Mouse (Mus musculus): Measurements from ENCODE around the gene Rpl23. TPM values are rescaled to one million over a fixed set of nuclear protein-coding genes. Genes with fewer than 3 reads are reported as not detected.

Rpl23 gene
- total and polyA plus RNA-seq, 3 experiments = 921 to 2,072 TPM; not detected in 1

DNA sequence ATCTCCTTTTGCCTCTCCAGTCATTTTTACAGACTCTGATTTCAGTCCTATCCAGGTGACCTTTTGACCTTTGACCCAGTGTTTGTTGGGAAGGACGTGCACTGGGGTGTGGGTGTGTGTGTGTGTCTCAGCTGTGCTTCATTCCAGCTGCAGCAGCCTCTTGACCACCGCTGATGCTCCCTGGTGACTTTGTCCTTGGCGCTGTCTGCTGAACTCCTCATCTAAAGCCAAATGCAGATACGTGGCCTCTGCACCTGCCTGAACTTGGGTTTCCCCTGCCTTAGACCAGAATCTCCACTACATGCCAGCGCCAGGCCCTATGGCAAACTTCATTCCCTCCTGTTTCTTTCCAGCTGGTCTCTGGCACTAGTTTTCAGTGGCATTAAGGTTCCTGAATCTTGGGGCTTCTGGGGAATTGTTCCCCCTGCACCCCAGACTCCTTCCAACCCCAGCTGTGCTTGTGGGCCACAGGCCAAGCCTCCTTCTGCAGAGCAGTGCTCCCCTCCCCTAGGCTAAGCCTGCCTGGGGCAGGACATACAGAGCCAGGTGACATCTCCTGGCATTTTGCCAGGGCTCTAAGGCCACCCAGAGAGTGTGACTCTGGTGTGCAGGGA is 26.5 kb upstream of the Rpl23 start:
- Histone ChIP-seq H3K9me3 (replicated peaks; ENCODE audit: insufficient read depth, low read length) (no peaks in the 10 kb centered on the region), H3K9ac (ENCODE audit: control insufficient read depth, low read depth, low read length, poor library complexity, severe bottlenecking) (no peak overlapping the region), H3K27ac (ENCODE audit: control insufficient read depth, low read depth, low read length) (no peak overlapping the region), H3K4me1 (ENCODE audit: control insufficient read depth in 1 of 2, insufficient read depth in 2 of 2, low read length in 2 of 2) (peaks cover 2 to 15% of the 10 kb centered on the region in 2 experiments), H3K4me3 (ENCODE audit: control insufficient read depth in 1 of 2, insufficient read depth in 1 of 2, low read depth in 2 of 2, low read length in 2 of 2) (no peak overlapping the region), H3K27me3 (ENCODE audit: control insufficient read depth in 1 of 2, insufficient read depth in 2 of 2, low read length in 2 of 2) (no peaks in the 10 kb centered on the region), H3K79me2 (ENCODE audit: control insufficient read depth, insufficient read depth, low read length, poor library complexity) (no peaks in the 10 kb centered on the region), H3K36me3 (ENCODE audit: control insufficient read depth in 1 of 2, insufficient read depth in 2 of 2, low read length in 2 of 2) (peaks cover 0 to 11% of the 10 kb centered on the region in 2 experiments; a peak in 2 of 4 replicates)
- no peak for DNase-seq (ENCODE audit: low read depth, low spot score)
- no peak for TF ChIP-seq UBTF (IDR thresholded peaks at IDR 0.05; ENCODE audit: borderline replicate concordance, insufficient read depth, low read depth, low read length)
- no peak for TF ChIP-seq TBP (IDR thresholded peaks at IDR 0.05; ENCODE audit: low read depth, low read length)
- TF ChIP-seq MAFK (IDR thresholded peaks at IDR 0.05; ENCODE audit: borderline replicate concordance, low read depth, low read length) = no peak
- no peak for TF ChIP-seq RAD21 (IDR thresholded peaks at IDR 0.05; ENCODE audit: low read depth, low read length)
- no peak for TF ChIP-seq CHD2 (IDR thresholded peaks at IDR 0.05; ENCODE audit: low read length)
- no peak for TF ChIP-seq POLR2AphosphoS2 (IDR thresholded peaks at IDR 0.05; ENCODE audit: low read length)

DNA sequence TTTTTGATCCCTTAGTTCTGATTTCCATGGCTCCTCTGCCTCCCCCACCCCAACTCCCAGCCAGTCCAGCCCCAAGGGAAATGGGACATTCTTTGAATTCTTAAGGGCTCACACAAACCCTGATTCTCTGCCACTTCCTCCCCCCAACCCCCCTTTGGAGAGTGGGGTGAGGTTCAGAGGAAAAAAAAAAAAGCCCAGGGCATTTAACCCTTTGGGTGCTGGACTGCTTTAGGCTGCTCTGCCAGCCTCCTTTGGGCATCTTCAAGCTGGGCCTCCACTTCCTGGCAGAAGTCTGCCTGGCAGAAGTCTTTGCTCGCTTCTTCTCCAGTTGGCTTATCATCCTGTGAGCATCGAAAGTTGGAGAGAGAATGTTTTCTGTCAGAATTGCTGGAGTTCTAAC is 25.9 kb upstream of the Rpl23 start:
- Histone ChIP-seq H3K79me2 (ENCODE audit: control insufficient read depth, insufficient read depth, low read length, poor library complexity) (no peaks in the 10 kb centered on the region), H3K4me1 (ENCODE audit: control insufficient read depth in 1 of 2, insufficient read depth in 2 of 2, low read length in 2 of 2) (peaks cover 2 to 15% of the 10 kb centered on the region in 2 experiments), H3K4me3 (ENCODE audit: control insufficient read depth in 1 of 2, insufficient read depth in 1 of 2, low read depth in 2 of 2, low read length in 2 of 2) (no peak overlapping the region), H3K9me3 (replicated peaks; ENCODE audit: insufficient read depth, low read length) (no peaks in the 10 kb centered on the region), H3K27me3 (ENCODE audit: control insufficient read depth in 1 of 2, insufficient read depth in 2 of 2, low read length in 2 of 2) (no peaks in the 10 kb centered on the region), H3K9ac (ENCODE audit: control insufficient read depth, low read depth, low read length, poor library complexity, severe bottlenecking) (no peak overlapping the region), H3K36me3 (ENCODE audit: control insufficient read depth in 1 of 2, insufficient read depth in 2 of 2, low read length in 2 of 2) (peaks cover 0 to 11% of the 10 kb centered on the region in 2 experiments; a peak in 2 of 4 replicates), H3K27ac (ENCODE audit: control insufficient read depth, low read depth, low read length) (no peak overlapping the region)
- no peak for DNase-seq (ENCODE audit: low read depth, low spot score)
- no peak for TF ChIP-seq POLR2AphosphoS5 (IDR thresholded peaks at IDR 0.05; ENCODE audit: borderline replicate concordance, low read depth, low read length)
- peak; percentile 46; the same call in 1 of the 2 replicates for TF ChIP-seq ZNF384 (IDR thresholded peaks at IDR 0.05; ENCODE audit: low read depth, low read length)

- Histone ChIP-seq H3K4me1 (ENCODE audit: control insufficient read depth in 1 of 2, insufficient read depth in 2 of 2, low read length in 2 of 2) (peaks cover 2 to 15% of the 10 kb centered on the region in 2 experiments), H3K9me3 (replicated peaks; ENCODE audit: insufficient read depth, low read length) (no peaks in the 10 kb centered on the region), H3K79me2 (ENCODE audit: control insufficient read depth, insufficient read depth, low read length, poor library complexity) (no peaks in the 10 kb centered on the region), H3K4me3 (ENCODE audit: control insufficient read depth in 1 of 2, insufficient read depth in 1 of 2, low read depth in 2 of 2, low read length in 2 of 2) (no peak overlapping the region), H3K9ac (ENCODE audit: control insufficient read depth, low read depth, low read length, poor library complexity, severe bottlenecking) (no peak overlapping the region), H3K27ac (ENCODE audit: control insufficient read depth, low read depth, low read length) (no peak overlapping the region), H3K27me3 (ENCODE audit: control insufficient read depth in 1 of 2, insufficient read depth in 2 of 2, low read length in 2 of 2) (no peaks in the 10 kb centered on the region), H3K36me3 (ENCODE audit: control insufficient read depth in 1 of 2, insufficient read depth in 2 of 2, low read length in 2 of 2) (peaks cover 0 to 11% of the 10 kb centered on the region in 2 experiments; a peak in 2 of 4 replicates)
- DNase-seq (ENCODE audit: low read depth, low spot score) = no peak
- TF ChIP-seq RAD21 (IDR thresholded peaks at IDR 0.05; ENCODE audit: low read depth, low read length) (no peak), JUND (IDR thresholded peaks at IDR 0.05; ENCODE audit: low read depth, low read length) (no peak), MYC (IDR thresholded peaks at IDR 0.05; ENCODE audit: low read depth, low read length) (no peak), ELF1 (IDR thresholded peaks at IDR 0.05; ENCODE audit: low read depth, low read length) (no peak), USF1 (IDR thresholded peaks at IDR 0.05; ENCODE audit: low read depth, low read length) (no peak), RCOR1 (IDR thresholded peaks at IDR 0.05; ENCODE audit: low read depth, low read length) (no peak), ZNF384 (IDR thresholded peaks at IDR 0.05; ENCODE audit: low read depth, low read length) (no peak), SIN3A (IDR thresholded peaks at IDR 0.05; ENCODE audit: low read length) (no peak), NELFE (IDR thresholded peaks at IDR 0.05; ENCODE audit: low read depth, low read length) (no peak), ETS1 (IDR thresholded peaks at IDR 0.05; ENCODE audit: low read depth, low read length) (no peak), SMC3 (IDR thresholded peaks at IDR 0.05; ENCODE audit: low read depth, low read length) (no peak), CHD2 (IDR thresholded peaks at IDR 0.05; ENCODE audit: low read length) (no peak), MAFK (IDR thresholded peaks at IDR 0.05; ENCODE audit: borderline replicate concordance, low read depth, low read length) (no peak), CHD1 (IDR thresholded peaks at IDR 0.05; ENCODE audit: low read depth, low read length) (no peak), POLR2AphosphoS2 (IDR thresholded peaks at IDR 0.05; ENCODE audit: low read length) (no peak), TAL1 (IDR thresholded peaks at IDR 0.05; ENCODE audit: low read length) (no peak)
Observed at GRCm38 (mm10) chr11:97807626-97808025, 25.4 kb upstream of the Rpl23 start.

Measured in MEL (cell line).